9 mouse cellular contexts compared by ENCODE assay signal in the genomic region with DNA sequence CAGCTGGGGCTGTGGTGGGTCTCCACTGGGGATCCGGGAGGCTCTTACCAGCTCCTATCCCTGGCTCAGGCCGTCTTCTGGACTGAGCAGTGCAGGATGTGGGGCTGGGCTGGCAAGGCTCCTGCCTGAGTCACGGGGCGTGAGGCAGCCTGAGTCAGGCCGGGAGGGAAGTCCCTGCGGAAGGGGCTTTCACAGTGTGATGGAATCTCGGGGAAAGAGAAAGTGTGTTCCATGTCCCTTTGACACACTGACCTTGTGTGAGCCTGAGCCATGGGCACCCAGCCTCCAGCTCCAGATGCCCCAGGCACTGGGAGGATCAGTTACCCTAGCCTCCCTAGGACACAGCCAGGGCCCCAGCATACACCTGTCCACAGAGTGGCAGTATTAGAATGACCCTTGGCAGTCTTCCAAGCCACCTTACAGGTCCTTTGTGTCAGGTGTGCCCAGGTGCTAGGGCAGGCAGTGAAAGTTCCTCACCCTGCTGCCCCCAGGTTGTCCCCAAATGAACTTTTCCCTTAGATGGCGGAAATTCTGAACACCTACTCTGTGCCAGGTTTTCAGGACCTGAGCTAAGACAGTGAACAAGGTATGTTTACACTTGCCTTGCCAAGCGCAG. TPM values are rescaled to one million over a fixed set of nuclear protein-coding genes. Genes with fewer than 3 reads are reported as not detected.
DNase-seq lines count a peak whose midpoint lies in the region; ATAC-seq lines count a peak whose summit lies in the region.
"Had no signal": no experiment of that assay in that cellular context is flagged by ENCODE, and none has a peak within 500 bp of the region (broad histone marks: within the 10 kb centered on the region; RNA-seq: fewer than 3 reads in every experiment).

No protein-coding gene starts in this region.

- WGBS in kidney, embryonic 15.5 days = 62% methylated on average over 9 of the region's 9 CpGs
- WGBS in heart, embryonic 15.5 days = 58% methylated on average over 9 of the region's 9 CpGs
- WGBS in hindbrain, embryonic 14.5 days = 78% methylated on average over 9 of the region's 9 CpGs

- H3K27me3 ChIP-seq in kidney, embryonic 15.5 days = no peaks in the 10 kb centered on the region
- peaks cover 16% of the 10 kb centered on the region for H3K27me3 ChIP-seq in heart, embryonic 15.5 days
- H3K27me3 ChIP-seq in hindbrain, embryonic 14.5 days (ENCODE audit: control insufficient read depth, insufficient read depth, low read length) = no peaks in the 10 kb centered on the region

- no peaks in the 10 kb centered on the region for H3K36me3 ChIP-seq in kidney, embryonic 15.5 days
- H3K36me3 ChIP-seq in heart, embryonic 15.5 days = no peaks in the 10 kb centered on the region
- no peaks in the 10 kb centered on the region for H3K36me3 ChIP-seq in hindbrain, embryonic 14.5 days (replicated peaks; ENCODE audit: control insufficient read depth, insufficient read depth)

- H3K9ac ChIP-seq in kidney, embryonic 15.5 days = no peak overlapping the region
- no peak overlapping the region for H3K9ac ChIP-seq in heart, embryonic 15.5 days
- H3K9ac ChIP-seq in hindbrain, embryonic 14.5 days = no peak overlapping the region
- H3K9ac ChIP-seq: forebrain, postnatal 0 days had no signal

- H3K4me3 ChIP-seq in kidney, embryonic 15.5 days (replicated peaks) = no peak overlapping the region
- no peak overlapping the region for H3K4me3 ChIP-seq in heart, embryonic 15.5 days
- H3K4me3 ChIP-seq in hindbrain, embryonic 14.5 days (replicated peaks; ENCODE audit: low read length) = no peak overlapping the region

- H3K27ac ChIP-seq in kidney, embryonic 15.5 days = no peak overlapping the region
- H3K27ac ChIP-seq in heart, embryonic 15.5 days = no peak overlapping the region
- H3K27ac ChIP-seq in hindbrain, embryonic 14.5 days = no peak overlapping the region

- H3K4me1 ChIP-seq in kidney, embryonic 15.5 days = peaks cover 22% of the 10 kb centered on the region
- peaks cover 12% of the 10 kb centered on the region for H3K4me1 ChIP-seq in heart, embryonic 15.5 days (replicated peaks)
- H3K4me1 ChIP-seq in hindbrain, embryonic 14.5 days (replicated peaks; ENCODE audit: control insufficient read depth, insufficient read depth, low read length) = 0 out of 2 replicates have a peak, but pooled peaks cover 3% of the 10 kb centered on the region

- ATAC-seq in kidney, embryonic 15.5 days (replicated peaks; ENCODE audit: low FRiP score) = no peak
- ATAC-seq in heart, embryonic 15.5 days (replicated peaks; ENCODE audit: insufficient number of reproducible peaks, insufficient read depth, low FRiP score, low read depth) = peak; percentile 44; the same call in 1 of the 2 replicates
- peak; percentile 58 for ATAC-seq in megakaryocyte progenitor cell, adult 5-6 weeks (replicated peaks; ENCODE audit: poor library complexity)
- ATAC-seq in hindbrain, embryonic 14.5 days (ENCODE audit: low FRiP score) = no peak
- ATAC-seq: forebrain, postnatal 0 days had no signal

- DNase-seq in kidney, adult 18-20 months = peak; percentile 20
- DNase-seq in adrenal gland, postnatal 36 days = peak; percentile 90 to 91
- DNase-seq in ovary, postnatal 10 days (ENCODE audit: low spot score) = no peak
- no peak for DNase-seq in embryo, embryonic 10 days (ENCODE audit: low spot score)
- DNase-seq in hindbrain, embryonic 14.5 days (ENCODE audit: low spot score) = no peak
- DNase-seq: forebrain, postnatal 0 days had no signal

- no peaks in the 10 kb centered on the region for H3K9me3 ChIP-seq in kidney, embryonic 15.5 days (replicated peaks)
- H3K9me3 ChIP-seq in heart, embryonic 15.5 days (replicated peaks) = no peaks in the 10 kb centered on the region
- H3K9me3 ChIP-seq in hindbrain, embryonic 14.5 days (ENCODE audit: control insufficient read depth, low read length) = no peaks in the 10 kb centered on the region

- H3K4me2 ChIP-seq in kidney, embryonic 15.5 days = no peak overlapping the region
- H3K4me2 ChIP-seq in heart, embryonic 15.5 days = no peak overlapping the region
- no peak overlapping the region for H3K4me2 ChIP-seq in hindbrain, embryonic 14.5 days (replicated peaks)

RNA-seq across cellular contexts. Expression of a gene that starts 8.9 kb away (rescaled TPM):
- polyA plus RNA-seq in kidney, embryonic 15.5 days (2015; fragmentation: Nextera tagmentation; extraction: Ambion mirVana) = 250 and 269 TPM in 2 replicates
- total RNA-seq in adrenal gland, postnatal 36 days (2021) = 10 to 100 TPM; 16.1 to 19.4 TPM
- 95.0 and 152 TPM in 2 replicates for polyA plus RNA-seq in heart, embryonic 15.5 days (2015; fragmentation: Nextera tagmentation; extraction: Ambion mirVana)
- total RNA-seq in megakaryocyte progenitor cell, adult 5-6 weeks (2015) = 405 and 414 TPM in 2 replicates
- total RNA-seq in megakaryocyte progenitor cell, adult 5-6 weeks (2017) = 220 and 239 TPM in 2 replicates
- 136 and 148 TPM in 2 replicates for polyA plus RNA-seq in hindbrain, embryonic 14.5 days (2014; fragmentation: Nextera tagmentation; extraction: Ambion mirVana)

RNA-seq across cellular contexts. Expression of a gene that starts 18.2 kb away (rescaled TPM):
- 14.1 and 17.3 TPM in 2 replicates for polyA plus RNA-seq in kidney, embryonic 15.5 days (2015; fragmentation: Nextera tagmentation; extraction: Ambion mirVana)
- total RNA-seq in adrenal gland, postnatal 36 days (2021) = 10 to 100 TPM; 20.0 to 22.9 TPM
- polyA plus RNA-seq in heart, embryonic 15.5 days (2015; fragmentation: Nextera tagmentation; extraction: Ambion mirVana) = 14.5 and 23.0 TPM in 2 replicates
- total RNA-seq in megakaryocyte progenitor cell, adult 5-6 weeks (2015) = 31.0 and 31.6 TPM in 2 replicates
- total RNA-seq in megakaryocyte progenitor cell, adult 5-6 weeks (2017) = 32.3 and 46.0 TPM in 2 replicates
- 68.0 and 76.5 TPM in 2 replicates for polyA plus RNA-seq in hindbrain, embryonic 14.5 days (2014; fragmentation: Nextera tagmentation; extraction: Ambion mirVana)

RNA-seq across cellular contexts. Expression of a gene that starts 26.2 kb away (rescaled TPM):
- 1.0 and 1.2 TPM in 2 replicates for polyA plus RNA-seq in kidney, embryonic 15.5 days (2015; fragmentation: Nextera tagmentation; extraction: Ambion mirVana)
- 10 to 100 TPM in 1 of 2 experiments, 1 to 10 TPM in 1; 3.4 to 12.2 TPM for total RNA-seq in adrenal gland, postnatal 36 days (2021)
- polyA plus RNA-seq in heart, embryonic 15.5 days (2015; fragmentation: Nextera tagmentation; extraction: Ambion mirVana) = 0.05 and 0.36 TPM in 2 replicates
- total RNA-seq in megakaryocyte progenitor cell, adult 5-6 weeks (2015) = not detected in 2 replicates
- not detected in 2 replicates for total RNA-seq in megakaryocyte progenitor cell, adult 5-6 weeks (2017)
- 9.0 and 10.1 TPM in 2 replicates for polyA plus RNA-seq in hindbrain, embryonic 14.5 days (2014; fragmentation: Nextera tagmentation; extraction: Ambion mirVana)

Comparison
In these comparisons a context has a peak if more than half of its experiments do, and no peak if none do; other contexts are left out.
1. DNase-seq: peak in kidney, adult 18-20 months (single experiment) and adrenal gland, postnatal 36 days (2 of 2); none in ovary, postnatal 10 days (single experiment), embryo, embryonic 10 days (single experiment) and hindbrain, embryonic 14.5 days (single experiment).
2. ATAC-seq: peak in heart, embryonic 15.5 days (single experiment) and megakaryocyte progenitor cell, adult 5-6 weeks (single experiment); none in kidney, embryonic 15.5 days (single experiment) and hindbrain, embryonic 14.5 days (single experiment).